Mouse (Mus musculus) CH12.LX (cell line): Measurements from ENCODE around the gene Ppm1k. TPM values are rescaled to one million over a fixed set of nuclear protein-coding genes. Genes with fewer than 3 reads are reported as not detected.
A peak's percentile ranks its signal among the peaks of the same experiment; 100 is the strongest.

Experiments used
- DNase-seq: peaks from one replicate; pipeline ENCODE4 v3.0.0-alpha.2; 2013; ENCODE audit errors: extremely low read depth
- H3K27ac ChIP-seq: 2 replicates; pipeline ENCODE4 v1.5.1; 2012; ENCODE audit warnings: low read depth, mild to moderate bottlenecking, control low read depth, moderate library complexity; ENCODE audit not compliant: insufficient read depth
- H3K27me3 ChIP-seq: replicated peaks from 2 replicates; pipeline ENCODE3; 2012; ENCODE audit warnings: inconsistent platforms
- H3K36me3 ChIP-seq, 2 experiments: replicated peaks in 1 of 2; 2 replicates each; pipeline versions ENCODE3 to v1.6.1; 2012; ENCODE audit warnings: inconsistent platforms in 1 of 2, low read length in 1 of 2, mild to moderate bottlenecking in 1 of 2, mixed read lengths in 1 of 2, moderate library complexity in 1 of 2; ENCODE audit not compliant: control insufficient read depth in 1 of 2, insufficient read depth in 1 of 2
- H3K4me1 ChIP-seq, 2 experiments: 2 replicates each; pipeline ENCODE4 v1.6.1; 2012; ENCODE audit warnings: inconsistent platforms in 1 of 2, moderate library complexity in 1 of 2; ENCODE audit not compliant: insufficient read depth in 2 of 2, control insufficient read depth in 1 of 2
- H3K4me2 ChIP-seq: 2 replicates; pipeline ENCODE4 v1.6.1; 2012; ENCODE audit warnings: low read depth, mild to moderate bottlenecking, control low read depth; ENCODE audit not compliant: poor library complexity, insufficient read depth, severe bottlenecking
- H3K4me3 ChIP-seq, 3 experiments: fragments of 150-350 bp in 1 of 3; sonication (generic) in 1 of 3; replicated peaks in 1 of 3; 2 replicates each; pipeline versions ENCODE3 to v1.5.1; 2011 to 2012; ENCODE audit warnings: low read depth in 2 of 3, low read length in 2 of 3, mild to moderate bottlenecking in 2 of 3, moderate library complexity in 2 of 3, control low read depth in 1 of 3, improper control_type of control experiment in 1 of 3, inconsistent platforms in 1 of 3, mixed read lengths in 1 of 3; ENCODE audit not compliant: poor library complexity in 1 of 3
- H3K79me2 ChIP-seq: replicated peaks from 2 replicates; pipeline ENCODE4 v1.6.1; 2012; ENCODE audit warnings: mild to moderate bottlenecking, moderate library complexity; ENCODE audit not compliant: control insufficient read depth, poor library complexity, insufficient read depth, severe bottlenecking; ENCODE audit errors: extremely low read depth
- H3K9ac ChIP-seq: 2 replicates; pipeline ENCODE4 v1.6.1; 2012; ENCODE audit warnings: low read depth, mild to moderate bottlenecking, control low read depth, moderate library complexity; ENCODE audit not compliant: insufficient read depth
- H3K9me3 ChIP-seq: replicated peaks from 2 replicates; pipeline ENCODE3; 2012; ENCODE audit warnings: low read length, inconsistent platforms, mixed read lengths
- BHLHE40 ChIP-seq: IDR thresholded peaks from 2 replicates; pipeline ENCODE4 v1.6.1; 2011; ENCODE audit warnings: mild to moderate bottlenecking, low read depth, low read length, improper control_type of control experiment
- CHD2 ChIP-seq: IDR thresholded peaks from 2 replicates; pipeline ENCODE4 v1.6.1; 2011; ENCODE audit warnings: low read length, improper control_type of control experiment
- CTCF ChIP-seq, 2 experiments: IDR thresholded peaks in 1 of 2; conservative IDR thresholded peaks in 1 of 2; 2 replicates each; pipeline ENCODE4 v1.5.1; 2011 to 2012; ENCODE audit warnings: low read depth in 2 of 2, low read length in 2 of 2, improper control_type of control experiment in 1 of 2, inconsistent platforms in 1 of 2, mild to moderate bottlenecking in 1 of 2, moderate library complexity in 1 of 2
- E2F4 ChIP-seq: IDR thresholded peaks from 2 replicates; pipeline ENCODE4 v1.6.1; 2011; ENCODE audit warnings: low read depth, low read length, improper control_type of control experiment; ENCODE audit not compliant: insufficient replicate concordance
- ELF1 ChIP-seq: IDR thresholded peaks from 2 replicates; pipeline ENCODE4 v1.6.1; 2014; ENCODE audit warnings: low read depth, mild to moderate bottlenecking, inconsistent platforms, low read length, improper control_type of control experiment
- ETS1 ChIP-seq: conservative IDR thresholded peaks from 2 replicates; pipeline ENCODE4 v1.6.1; 2012; ENCODE audit warnings: low read depth, mild to moderate bottlenecking, inconsistent platforms, low read length, improper control_type of control experiment, moderate library complexity
- GABPA ChIP-seq: IDR thresholded peaks from 2 replicates; pipeline ENCODE4 v1.6.1; 2012; ENCODE audit warnings: low read depth, low read length, improper control_type of control experiment, inconsistent platforms; ENCODE audit not compliant: insufficient replicate concordance
- HCFC1 ChIP-seq: IDR thresholded peaks from 2 replicates; pipeline ENCODE4 v1.6.1; 2012; ENCODE audit warnings: low read depth, mild to moderate bottlenecking, inconsistent platforms, low read length, improper control_type of control experiment
- IRF4 ChIP-seq: IDR thresholded peaks from 2 replicates; pipeline ENCODE4 v1.6.1; 2014; ENCODE audit warnings: low read depth, mild to moderate bottlenecking, inconsistent platforms, low read length, improper control_type of control experiment
- JUN ChIP-seq: IDR thresholded peaks from 2 replicates; pipeline ENCODE4 v1.6.1; 2011; ENCODE audit warnings: low read depth, mild to moderate bottlenecking, low read length, improper control_type of control experiment, moderate library complexity; ENCODE audit not compliant: insufficient read depth
- MAFK ChIP-seq: IDR thresholded peaks from 2 replicates; pipeline ENCODE4 v1.6.1; 2011; ENCODE audit warnings: low read length, improper control_type of control experiment; ENCODE audit not compliant: insufficient replicate concordance
- MAX ChIP-seq: IDR thresholded peaks from 2 replicates; pipeline ENCODE4 v1.6.1; 2011; ENCODE audit warnings: low read length, improper control_type of control experiment
- MAZ ChIP-seq: IDR thresholded peaks from 2 replicates; pipeline ENCODE4 v1.6.1; 2012; ENCODE audit warnings: low read depth, mild to moderate bottlenecking, inconsistent platforms, low read length, improper control_type of control experiment, moderate library complexity
- MEF2A ChIP-seq: IDR thresholded peaks from 2 replicates; pipeline ENCODE4 v1.6.1; 2014; ENCODE audit warnings: low read depth, mild to moderate bottlenecking, inconsistent platforms, low read length, improper control_type of control experiment, borderline replicate concordance
- MXI1 ChIP-seq: IDR thresholded peaks from 2 replicates; pipeline ENCODE4 v1.6.1; 2011; ENCODE audit warnings: mild to moderate bottlenecking, low read depth, low read length, improper control_type of control experiment
- NELFE ChIP-seq: IDR thresholded peaks from 2 replicates; pipeline ENCODE4 v1.6.1; 2011; ENCODE audit warnings: low read depth, low read length, improper control_type of control experiment
- PAX5 ChIP-seq: IDR thresholded peaks from 2 replicates; pipeline ENCODE4 v1.6.1; 2012; ENCODE audit warnings: low read length, inconsistent platforms, mixed read lengths
- POLR2AphosphoS2 ChIP-seq: IDR thresholded peaks from 2 replicates; pipeline ENCODE4 v1.6.1; 2011; ENCODE audit warnings: low read depth, low read length, improper control_type of control experiment
- RAD21 ChIP-seq: IDR thresholded peaks from 2 replicates; pipeline ENCODE4 v1.6.1; 2011; ENCODE audit warnings: low read depth, mild to moderate bottlenecking, low read length, improper control_type of control experiment, moderate library complexity
- RCOR1 ChIP-seq: conservative IDR thresholded peaks from 2 replicates; pipeline ENCODE4 v1.6.1; 2012; ENCODE audit warnings: low read depth, mild to moderate bottlenecking, inconsistent platforms, low read length, improper control_type of control experiment
- SMC3 ChIP-seq: IDR thresholded peaks from 2 replicates; pipeline ENCODE4 v1.6.1; 2011; ENCODE audit warnings: low read depth, low read length, improper control_type of control experiment
- TBP ChIP-seq: conservative IDR thresholded peaks from 2 replicates; pipeline ENCODE4 v1.6.1; 2011; ENCODE audit warnings: low read depth, low read length, improper control_type of control experiment
- UBTF ChIP-seq: IDR thresholded peaks from 2 replicates; pipeline ENCODE4 v1.6.1; 2012; ENCODE audit warnings: low read depth, mild to moderate bottlenecking, inconsistent platforms, low read length, improper control_type of control experiment, moderate library complexity
- USF2 ChIP-seq: conservative IDR thresholded peaks from 2 replicates; pipeline ENCODE4 v1.6.1; 2011; ENCODE audit warnings: low read depth, low read length, improper control_type of control experiment
- ZC3H11A ChIP-seq: IDR thresholded peaks from 2 replicates; pipeline ENCODE4 v1.6.1; 2012; ENCODE audit warnings: low read depth, mild to moderate bottlenecking, inconsistent platforms, low read length, improper control_type of control experiment
- ZKSCAN1 ChIP-seq: IDR thresholded peaks from 2 replicates; pipeline ENCODE4 v1.6.1; 2012; ENCODE audit warnings: low read depth, inconsistent platforms, low read length, improper control_type of control experiment, borderline replicate concordance
- ZMIZ1 ChIP-seq: IDR thresholded peaks from 2 replicates; pipeline ENCODE4 v1.6.1; 2012; ENCODE audit warnings: low read depth, mild to moderate bottlenecking, inconsistent platforms, low read length, improper control_type of control experiment
- ZNF384 ChIP-seq: IDR thresholded peaks from 2 replicates; pipeline ENCODE4 v1.6.1; 2012; ENCODE audit warnings: low read depth, low read length, improper control_type of control experiment, inconsistent platforms
- dilution Hi-C: fragments of 300-500 bp; cut with MboI; formaldehyde crosslinking; loops from 2 replicates; pipeline ENCODE4 v1.14.3; 2020; ENCODE audit warnings: low sequenced_read_pairs; ENCODE audit not compliant: extremely low pct_unique_long_range_greater_than_20kb, extremely low pct_ligation_motif_present
- in situ Hi-C: fragments of 300-500 bp; cut with MboI; formaldehyde crosslinking; loops from 3 replicates; pipeline ENCODE4 v1.14.3; 2019; ENCODE audit warnings: low sequenced_read_pairs, low pct_ligation_motif_present, low pct_unique_long_range_greater_than_20kb, mixed read lengths
- polyA plus RNA-seq: library from polyadenylated mRNA; unstranded; fragments of >175 nt; gene quantifications from 2 replicates; pipeline ENCODE4 v1.2.1, GENCODE M21; 2012; ENCODE audit warnings: low read depth; ENCODE audit not compliant: insufficient read length
- total RNA-seq, 2 experiments: library from RNA; depleted of rRNA; stranded (reverse); fragments of 300-350 nt in 1 of 2; fragments of >200 nt in 1 of 2; gene quantifications; 2 replicates each; pipeline ENCODE4 v1.2.3; 2012 to 2014

Ppm1k gene
- total and polyA plus RNA-seq, 3 experiments = 10.5 to 17.1 (median 15.1) TPM

- in situ Hi-C loops = no loop called here
- no peak for TF ChIP-seq E2F4
- no peak for TF ChIP-seq MAX
- no peak for TF ChIP-seq MAZ
- TF ChIP-seq PAX5 = no peak
- no peak for TF ChIP-seq GABPA
- TF ChIP-seq POLR2AphosphoS2 = no peak
- TF ChIP-seq BHLHE40 = no peak
- TF ChIP-seq ZNF384 = no peak
- no peak for TF ChIP-seq JUN
- TF ChIP-seq ZMIZ1 = no peak
- no peak for TF ChIP-seq UBTF
- TF ChIP-seq HCFC1 = no peak
- TF ChIP-seq CTCF (conservative IDR thresholded peaks at IDR 0.05 in 1 of 2, IDR thresholded peaks at IDR 0.05 in 1 of 2; ENCODE audit: low read depth in 2 of 2, low read length in 2 of 2) = no peak
- no peak for TF ChIP-seq IRF4
- no peak for TF ChIP-seq MEF2A
- TF ChIP-seq ETS1 = no peak
- TF ChIP-seq TBP = no peak
- 0 out of 2 replicates have a peak, but pooled peaks cover 2% of the 10 kb centered on the region for H3K79me2 ChIP-seq
- H3K4me2 ChIP-seq = no peak overlapping the region
- dilution Hi-C loops = no loop called here
- no peak for DNase-seq
- no peak overlapping the region for H3K27ac ChIP-seq
- no peaks in the 10 kb centered on the region for H3K27me3 ChIP-seq
- H3K9me3 ChIP-seq = no peaks in the 10 kb centered on the region
- H3K4me3 ChIP-seq = no peak overlapping the region
- H3K9ac ChIP-seq = no peak overlapping the region
- peaks cover 6 to 34% of the 10 kb centered on the region in 2 experiments for H3K36me3 ChIP-seq
- H3K4me1 ChIP-seq = peaks cover 5 to 48% of the 10 kb centered on the region in 2 experiments; a peak in 3 of 4 replicates
Measured at GRCm38 (mm10) chr6:57524742-57525141, 10.5 kb downstream of the Ppm1k start.

- Histone ChIP-seq H3K27ac (peak overlapping the region; percentile 87), H3K4me2 (peak overlapping the region; percentile 80), H3K4me1 (peaks cover 2 to 40% of the 10 kb centered on the region in 2 experiments; a peak in 2 of 4 replicates), H3K36me3 (peaks cover 6 to 45% of the 10 kb centered on the region in 2 experiments), H3K4me3 (peak overlapping the region in 2 of 3 experiments; percentile 7 to 28), H3K9ac (peak overlapping the region; percentile 44; the same call in 1 of the 2 replicates), H3K9me3 (no peaks in the 10 kb centered on the region), H3K27me3 (no peaks in the 10 kb centered on the region), H3K79me2 (peaks cover 2% of the 10 kb centered on the region; the same call in 1 of the 2 replicates)
- DNase-seq = peak; percentile 89
- in situ Hi-C loops (no loop called here), dilution Hi-C loops (no loop called here)
- peak; percentile 82 for TF ChIP-seq MEF2A
- TF ChIP-seq NELFE = no peak
- TF ChIP-seq SMC3 = peak; percentile 16
- TF ChIP-seq HCFC1 = no peak; the same call in 1 of the 2 replicates
- TF ChIP-seq RAD21 = no peak; the same call in none of the 2 replicates
- 0 out of 2 replicates have a peak, but pooled peaks have one; percentile 12 for TF ChIP-seq ZC3H11A
- peak; percentile 56 for TF ChIP-seq ELF1
- peak; percentile 41; the same call in 1 of the 2 replicates for TF ChIP-seq TBP
- TF ChIP-seq CHD2 = peak; percentile 93
- TF ChIP-seq UBTF = no peak
- TF ChIP-seq JUN = peak; percentile 28
- TF ChIP-seq MAZ = peak; percentile 47; the same call in 1 of the 2 replicates
- TF ChIP-seq ZMIZ1 = no peak
- no peak for TF ChIP-seq USF2
- no peak for TF ChIP-seq PAX5
- peak; percentile 46; the same call in 1 of the 2 replicates for TF ChIP-seq RCOR1
- 0 out of 2 replicates have a peak, but pooled peaks have one; percentile 68 for TF ChIP-seq MXI1
- TF ChIP-seq ZKSCAN1 = no peak
- peak; percentile 81; the same call in 1 of the 2 replicates for TF ChIP-seq MAFK
Measured at GRCm38 (mm10) chr6:57520749-57521652, 14.3 kb downstream of the Ppm1k start.
